Mouse (Mus musculus) urinary bladder, postnatal 36 days (tissue): ENCODE results near the gene Spag7.

Source experiments
- DNase-seq, 2 experiments: peaks; one replicate each; pipeline ENCODE4 v3.0.0; 2022; ENCODE audit warnings: low spot score in 2 of 2, mixed read lengths in 1 of 2

Spag7 gene

GRCm38 (mm10) chr11:70681170-70681569 is 12.0 kb upstream of the Spag7 start:
- DNase-seq = no peak

- DNase-seq = no peak
Measured at GRCm38 (mm10) chr11:70679894-70680293, 10.7 kb upstream of the Spag7 start.

- DNase-seq = no peak
Measured at GRCm38 (mm10) chr11:70679361-70679760, 10.1 kb upstream of the Spag7 start.

GRCm38 (mm10) chr11:70678576-70678975 is 9.4 kb upstream of the Spag7 start:
- no peak for DNase-seq

- no peak for DNase-seq
Measured at GRCm38 (mm10) chr11:70678092-70678491, 8.9 kb upstream of the Spag7 start.

GRCm38 (mm10) chr11:70674501-70674900 is 5.3 kb upstream of the Spag7 start:
- no peak for DNase-seq

GRCm38 (mm10) chr11:70674014-70674413 is 4.8 kb upstream of the Spag7 start:
- no peak for DNase-seq

- DNase-seq = no peak
Measured at GRCm38 (mm10) chr11:70671333-70672047, 2.3 kb upstream of the Spag7 start.

- DNase-seq = no peak
Measured at GRCm38 (mm10) chr11:70670483-70670882, 1.3 kb upstream of the Spag7 start.

- peak in 1 of 2 experiments; percentile 70 for DNase-seq
Measured at GRCm38 (mm10) chr11:70669582-70670345, 548 bp upstream of the Spag7 start.

GRCm38 (mm10) chr11:70668335-70668770 is 863 bp downstream of the Spag7 start:
- DNase-seq = peak; percentile 68 to 78

- no peak for DNase-seq
Measured at GRCm38 (mm10) chr11:70667271-70668150, 1.7 kb downstream of the Spag7 start.

- no peak for DNase-seq
Measured at GRCm38 (mm10) chr11:70666687-70667086, 2.5 kb downstream of the Spag7 start.

- DNase-seq = no peak
Measured at GRCm38 (mm10) chr11:70664741-70665140, 4.5 kb downstream of the Spag7 start.

- no peak for DNase-seq
Measured at GRCm38 (mm10) chr11:70663957-70664356, 5.3 kb downstream of the Spag7 start.

- DNase-seq = no peak
Measured at GRCm38 (mm10) chr11:70663101-70663500, 6.1 kb downstream of the Spag7 start.

GRCm38 (mm10) chr11:70660571-70660970 is 8.6 kb downstream of the Spag7 start:
- DNase-seq = no peak

- DNase-seq = no peak
Measured at GRCm38 (mm10) chr11:70658942-70659341, 10.3 kb downstream of the Spag7 start.

- DNase-seq = no peak
Measured at GRCm38 (mm10) chr11:70658521-70658920, 10.7 kb downstream of the Spag7 start.

GRCm38 (mm10) chr11:70657991-70658390 is 11.2 kb downstream of the Spag7 start:
- no peak for DNase-seq

- DNase-seq = no peak
Measured at GRCm38 (mm10) chr11:70657573-70657972, 11.6 kb downstream of the Spag7 start.

GRCm38 (mm10) chr11:70656964-70657363 is 12.3 kb downstream of the Spag7 start, which contains the start of gene Eno3:
TSS of gene Eno3 (plus strand) at chr11:70657202.
- no peak for DNase-seq
